Mouse (Mus musculus): ENCODE data around the gene Sucla2. TPM values are rescaled to one million over a fixed set of nuclear protein-coding genes. Genes with fewer than 3 reads are reported as not detected.
"Not testable (repeated sequence)": the region's sequence is repeated elsewhere in the genome, so short reads cannot be mapped to it uniquely, and the experiment has no call there.

The Sucla2 gene
- polyA plus RNA-seq, 1 experiment from 2014 or later, result 92.8 TPM

GRCm38 (mm10) chr14:73614961-73615360, 89.8 kb downstream of the Sucla2 start:
- not testable (repeated sequence) for H3K27me3 ChIP-seq (replicated peaks; ENCODE audit: control insufficient read depth, insufficient read depth, low read length); ATAC-seq (replicated peaks; ENCODE audit: low FRiP score); H3K4me2 ChIP-seq; H3K4me1 ChIP-seq (replicated peaks; ENCODE audit: control insufficient read depth, insufficient read depth, low read length); H3K4me3 ChIP-seq (ENCODE audit: low read depth, low read length); H3K27ac ChIP-seq (ENCODE audit: low read depth, low read length); H3K36me3 ChIP-seq (ENCODE audit: control insufficient read depth, insufficient read depth, low read length); H3K9me3 ChIP-seq (ENCODE audit: control insufficient read depth, low read length); DNase-seq (ENCODE audit: low spot score); H3K9ac ChIP-seq (ENCODE audit: low read depth, low read length)
- WGBS, result 59% methylated on average over 1 of the region's 1 CpGs

DNA sequence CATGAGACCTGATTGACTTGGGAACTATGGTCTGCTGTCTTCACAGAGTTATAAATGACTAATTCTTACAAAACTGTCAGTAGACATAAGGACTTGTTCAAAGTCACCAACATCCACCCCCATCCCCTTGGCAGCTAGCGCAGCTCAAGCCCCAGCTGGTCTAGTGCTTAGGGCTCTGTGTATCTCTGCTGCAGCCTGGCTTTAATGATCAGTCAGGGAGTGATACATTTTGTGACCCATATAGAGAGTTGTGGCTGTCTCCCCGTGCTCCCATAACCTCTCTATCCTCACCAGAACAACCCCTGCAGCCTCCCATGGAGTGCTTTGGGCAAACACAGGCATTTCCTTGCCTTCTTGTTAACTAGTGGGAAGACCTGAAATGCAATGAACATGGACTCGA, 95.8 kb downstream of the Sucla2 start:
- Histone ChIP-seq H3K4me1 (replicated peaks; ENCODE audit: control insufficient read depth, insufficient read depth, low read length) (no peaks in the 10 kb centered on the region), H3K4me2 (no peak overlapping the region), H3K9ac (ENCODE audit: low read depth, low read length) (no peak overlapping the region), H3K27ac (ENCODE audit: low read depth, low read length) (no peak overlapping the region), H3K9me3 (ENCODE audit: control insufficient read depth, low read length) (no peaks in the 10 kb centered on the region), H3K36me3 (ENCODE audit: control insufficient read depth, insufficient read depth, low read length) (no peaks in the 10 kb centered on the region), H3K27me3 (replicated peaks; ENCODE audit: control insufficient read depth, insufficient read depth, low read length) (no peaks in the 10 kb centered on the region), H3K4me3 (ENCODE audit: low read depth, low read length) (no peak overlapping the region)
- DNase-seq (ENCODE audit: low spot score), result peak; percentile 25
- ATAC-seq (replicated peaks; ENCODE audit: low FRiP score), result no peak
- 66% methylated on average over 3 of the region's 3 CpGs for WGBS

- no peaks in the 10 kb centered on the region for H3K9me3 ChIP-seq (ENCODE audit: control insufficient read depth, low read length)
- DNase-seq (ENCODE audit: low spot score) (peak; percentile 1), ATAC-seq (replicated peaks; ENCODE audit: low FRiP score) (no peak)
- no peak overlapping the region for H3K9ac ChIP-seq (ENCODE audit: low read depth, low read length)
- 85% methylated on average over 1 of the region's 1 CpGs for WGBS
- H3K4me3 ChIP-seq (ENCODE audit: low read depth, low read length), result no peak overlapping the region
- H3K4me2 ChIP-seq, result no peak overlapping the region
- no peaks in the 10 kb centered on the region for H3K27me3 ChIP-seq (replicated peaks; ENCODE audit: control insufficient read depth, insufficient read depth, low read length)
- no peaks in the 10 kb centered on the region for H3K4me1 ChIP-seq (replicated peaks; ENCODE audit: control insufficient read depth, insufficient read depth, low read length)
- H3K27ac ChIP-seq (ENCODE audit: low read depth, low read length), result no peak overlapping the region
- no peaks in the 10 kb centered on the region for H3K36me3 ChIP-seq (ENCODE audit: control insufficient read depth, insufficient read depth, low read length)
Observed at GRCm38 (mm10) chr14:73622988-73623387, 97.9 kb downstream of the Sucla2 start.

DNA sequence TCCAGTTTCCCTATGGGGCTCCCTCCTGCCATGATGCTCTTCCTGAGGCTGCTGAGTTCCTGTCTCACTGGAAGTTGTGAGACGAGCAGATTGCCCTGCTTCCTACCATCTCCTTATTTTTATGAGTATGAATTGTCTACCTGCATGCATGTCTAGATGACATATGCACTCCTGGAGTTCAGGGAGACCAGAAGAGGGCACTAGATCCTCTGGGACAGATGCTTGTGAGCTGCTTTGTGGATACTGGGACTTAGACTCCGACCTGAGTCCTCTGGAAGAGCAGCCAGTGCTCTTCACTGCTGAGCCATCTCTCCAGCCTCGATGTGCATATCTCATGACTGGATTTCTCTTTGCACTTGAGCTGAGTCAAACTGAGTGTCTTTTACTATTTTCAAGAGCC, 100.3 kb downstream of the Sucla2 start:
- H3K4me1 ChIP-seq (replicated peaks; ENCODE audit: control insufficient read depth, insufficient read depth, low read length), result no peaks in the 10 kb centered on the region
- DNase-seq (ENCODE audit: low spot score) (peak; percentile 19), ATAC-seq (replicated peaks; ENCODE audit: low FRiP score) (no peak)
- WGBS, result 70% methylated on average over 3 of the region's 3 CpGs
- no peak overlapping the region for H3K9ac ChIP-seq (ENCODE audit: low read depth, low read length)
- H3K27me3 ChIP-seq (replicated peaks; ENCODE audit: control insufficient read depth, insufficient read depth, low read length), result no peaks in the 10 kb centered on the region
- H3K4me3 ChIP-seq (ENCODE audit: low read depth, low read length), result no peak overlapping the region
- H3K36me3 ChIP-seq (ENCODE audit: control insufficient read depth, insufficient read depth, low read length), result no peaks in the 10 kb centered on the region
- H3K27ac ChIP-seq (ENCODE audit: low read depth, low read length), result no peak overlapping the region
- H3K4me2 ChIP-seq, result no peak overlapping the region
- no peaks in the 10 kb centered on the region for H3K9me3 ChIP-seq (ENCODE audit: control insufficient read depth, low read length)

GRCm38 (mm10) chr14:73631511-73631910, 106.4 kb downstream of the Sucla2 start:
- 82% methylated on average over 4 of the region's 4 CpGs for WGBS
- Histone ChIP-seq H3K36me3 (ENCODE audit: control insufficient read depth, insufficient read depth, low read length) (no peaks in the 10 kb centered on the region), H3K9me3 (ENCODE audit: control insufficient read depth, low read length) (no peaks in the 10 kb centered on the region), H3K4me2 (no peak overlapping the region), H3K27me3 (replicated peaks; ENCODE audit: control insufficient read depth, insufficient read depth, low read length) (no peaks in the 10 kb centered on the region), H3K4me3 (ENCODE audit: low read depth, low read length) (no peak overlapping the region), H3K9ac (ENCODE audit: low read depth, low read length) (no peak overlapping the region), H3K27ac (ENCODE audit: low read depth, low read length) (no peak overlapping the region), H3K4me1 (replicated peaks; ENCODE audit: control insufficient read depth, insufficient read depth, low read length) (no peaks in the 10 kb centered on the region)
- DNase-seq (ENCODE audit: low spot score) (no peak), ATAC-seq (replicated peaks; ENCODE audit: low FRiP score) (no peak)

DNA sequence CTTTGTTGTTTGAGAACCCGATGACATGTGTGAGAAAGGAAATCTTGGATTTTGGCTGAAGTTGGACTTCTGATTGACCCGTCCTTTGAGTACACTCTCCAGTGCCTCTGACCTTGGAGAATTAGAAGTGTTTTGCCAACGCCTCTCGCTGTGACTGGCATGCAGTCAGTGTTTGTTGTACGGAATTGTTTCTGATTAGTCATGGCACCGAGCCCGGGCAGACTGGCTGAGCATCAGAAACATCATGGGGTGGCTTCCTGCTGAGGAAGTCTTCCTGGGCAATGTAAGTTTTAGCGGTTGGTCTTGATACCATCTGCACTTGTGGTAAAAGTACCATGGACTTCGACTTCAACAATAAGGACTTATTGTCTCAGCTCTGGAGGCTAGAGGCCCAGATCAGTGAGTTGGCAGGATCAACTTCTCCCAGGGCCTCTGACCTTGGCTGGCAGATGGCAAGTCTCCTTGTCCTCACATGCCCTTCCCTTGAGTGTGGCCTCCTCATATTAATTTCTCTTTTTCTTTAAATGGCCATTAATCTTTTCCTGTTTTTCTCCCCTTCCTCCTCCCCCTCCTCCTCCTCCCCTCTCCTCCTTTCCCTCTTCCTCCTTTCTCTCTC, 107.6 kb downstream of the Sucla2 start:
- no peaks in the 10 kb centered on the region for H3K9me3 ChIP-seq (ENCODE audit: control insufficient read depth, low read length)
- H3K9ac ChIP-seq (ENCODE audit: low read depth, low read length), result no peak overlapping the region
- no peaks in the 10 kb centered on the region for H3K36me3 ChIP-seq (ENCODE audit: control insufficient read depth, insufficient read depth, low read length)
- no peak overlapping the region for H3K27ac ChIP-seq (ENCODE audit: low read depth, low read length)
- H3K27me3 ChIP-seq (replicated peaks; ENCODE audit: control insufficient read depth, insufficient read depth, low read length), result no peaks in the 10 kb centered on the region
- H3K4me2 ChIP-seq, result no peak overlapping the region
- H3K4me3 ChIP-seq (ENCODE audit: low read depth, low read length), result no peak overlapping the region
- no peaks in the 10 kb centered on the region for H3K4me1 ChIP-seq (replicated peaks; ENCODE audit: control insufficient read depth, insufficient read depth, low read length)
- WGBS, result 80% methylated on average over 9 of the region's 9 CpGs
- ATAC-seq (replicated peaks; ENCODE audit: low FRiP score) (no peak), DNase-seq (ENCODE audit: low spot score) (no peak)

DNA sequence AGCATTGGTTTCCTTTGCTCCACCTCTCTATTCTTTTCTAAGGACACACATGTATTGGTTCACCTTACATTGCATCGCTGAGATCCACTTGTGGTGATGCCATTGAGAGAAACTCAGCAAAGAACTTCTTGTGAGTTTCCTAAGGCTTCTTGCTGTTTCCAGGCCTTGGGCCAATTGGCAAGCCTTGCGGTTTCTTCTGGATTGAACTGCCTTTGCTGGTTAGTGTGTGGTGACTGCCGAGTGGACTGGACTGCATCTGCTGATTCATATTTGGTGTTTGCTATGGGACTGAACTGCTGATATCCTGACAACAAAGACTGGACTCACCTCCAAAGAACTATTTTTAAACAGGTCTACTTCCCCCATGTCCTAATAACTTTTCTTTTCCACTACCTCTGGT, 109.2 kb downstream of the Sucla2 start:
- H3K4me1 ChIP-seq (replicated peaks; ENCODE audit: control insufficient read depth, insufficient read depth, low read length), result no peaks in the 10 kb centered on the region

GRCm38 (mm10) chr14:73637460-73637859, 112.3 kb downstream of the Sucla2 start:
- Histone ChIP-seq H3K4me3 (ENCODE audit: low read depth, low read length) (no peak overlapping the region), H3K36me3 (ENCODE audit: control insufficient read depth, insufficient read depth, low read length) (no peaks in the 10 kb centered on the region), H3K9ac (ENCODE audit: low read depth, low read length) (no peak overlapping the region), H3K4me1 (replicated peaks; ENCODE audit: control insufficient read depth, insufficient read depth, low read length) (no peaks in the 10 kb centered on the region), H3K4me2 (no peak overlapping the region), H3K27me3 (replicated peaks; ENCODE audit: control insufficient read depth, insufficient read depth, low read length) (no peaks in the 10 kb centered on the region), H3K27ac (ENCODE audit: low read depth, low read length) (no peak overlapping the region), H3K9me3 (ENCODE audit: control insufficient read depth, low read length) (no peaks in the 10 kb centered on the region)
- ATAC-seq (replicated peaks; ENCODE audit: low FRiP score) (no peak), DNase-seq (ENCODE audit: low spot score) (no peak)

More for the DNA sequence above, 109.2 kb downstream of the Sucla2 start:
- no peak overlapping the region for H3K4me2 ChIP-seq
- H3K9me3 ChIP-seq (ENCODE audit: control insufficient read depth, low read length), result no peaks in the 10 kb centered on the region
- ATAC-seq (replicated peaks; ENCODE audit: low FRiP score) (no peak), DNase-seq (ENCODE audit: low spot score) (no peak)
- no peak overlapping the region for H3K27ac ChIP-seq (ENCODE audit: low read depth, low read length)
- no peaks in the 10 kb centered on the region for H3K27me3 ChIP-seq (replicated peaks; ENCODE audit: control insufficient read depth, insufficient read depth, low read length)
- no peaks in the 10 kb centered on the region for H3K36me3 ChIP-seq (ENCODE audit: control insufficient read depth, insufficient read depth, low read length)
- H3K4me3 ChIP-seq (ENCODE audit: low read depth, low read length), result no peak overlapping the region
- WGBS, result 81% methylated on average over 3 of the region's 3 CpGs
- no peak overlapping the region for H3K9ac ChIP-seq (ENCODE audit: low read depth, low read length)
